Comparison of ENCODE assay signal across 7 mouse cellular contexts in genomic region chr8:83768526-83768925, GRCm38 (mm10). TPM values are rescaled to one million over a fixed set of nuclear protein-coding genes. Genes with fewer than 3 reads are reported as not detected.
DNase-seq lines count a peak whose midpoint lies in the region; ATAC-seq and TF ChIP-seq lines count a peak whose summit lies in the region.

No protein-coding gene starts in this region.

- 61% methylated on average over 5 of the region's 5 CpGs for WGBS in midbrain, postnatal 0 days
- WGBS in hindbrain, embryonic 16.5 days = 72% methylated on average over 5 of the region's 5 CpGs

- H3K9me3 ChIP-seq in midbrain, postnatal 0 days (ENCODE audit: low read length) = 0 out of 2 replicates have a peak, but pooled peaks cover 3% of the 10 kb centered on the region
- H3K9me3 ChIP-seq in hindbrain, embryonic 16.5 days (ENCODE audit: control insufficient read depth, low read length) = 0 out of 2 replicates have a peak, but pooled peaks cover 3% of the 10 kb centered on the region

- peaks cover 7% of the 10 kb centered on the region for H3K4me1 ChIP-seq in midbrain, postnatal 0 days (ENCODE audit: insufficient read depth, low read length)
- peaks cover 5% of the 10 kb centered on the region for H3K4me1 ChIP-seq in hindbrain, embryonic 16.5 days (ENCODE audit: control insufficient read depth, insufficient read depth, low read depth, low read length)

- no peak overlapping the region for H3K9ac ChIP-seq in midbrain, postnatal 0 days (replicated peaks; ENCODE audit: low read length, poor library complexity, severe bottlenecking)
- H3K9ac ChIP-seq in hindbrain, embryonic 16.5 days (ENCODE audit: low read depth, low read length) = no peak overlapping the region

- H3K4me3 ChIP-seq in midbrain, postnatal 0 days (ENCODE audit: low read depth, low read length) = no peak overlapping the region
- no peak overlapping the region for H3K4me3 ChIP-seq in hindbrain, embryonic 16.5 days (ENCODE audit: low read length)

- ATAC-seq in megakaryocyte, adult 5-6 weeks (ENCODE audit: poor library complexity, severe bottlenecking) = peak; percentile 80
- no peak for ATAC-seq in midbrain, postnatal 0 days (ENCODE audit: low FRiP score)
- ATAC-seq in hindbrain, embryonic 16.5 days = no peak

- TF ChIP-seq CTCF in midbrain, postnatal 0 days (IDR thresholded peaks at IDR 0.05) = no peak

- H3K36me3 ChIP-seq in midbrain, postnatal 0 days (ENCODE audit: insufficient read depth, low read length) = no peaks in the 10 kb centered on the region
- H3K36me3 ChIP-seq in hindbrain, embryonic 16.5 days (ENCODE audit: control insufficient read depth, insufficient read depth, low read length) = no peaks in the 10 kb centered on the region

- H3K4me2 ChIP-seq in midbrain, postnatal 0 days (ENCODE audit: low read depth, low read length, poor library complexity, severe bottlenecking) = no peak overlapping the region
- no peak overlapping the region for H3K4me2 ChIP-seq in hindbrain, embryonic 16.5 days (ENCODE audit: low read length)

- peak; percentile 65 for DNase-seq in CD4-positive helper T cell, adult 2 months (ENCODE audit: low read depth, low spot score)
- DNase-seq in MEL-GATA-1-ER (ENCODE audit: extremely low read depth, low read depth) (peak; percentile 71), liver (peak; percentile 22)
- DNase-seq in midbrain, postnatal 0 days (ENCODE audit: low spot score) = no peak
- no peak for DNase-seq in embryo, embryonic 10 days (ENCODE audit: low spot score)

- no peaks in the 10 kb centered on the region for H3K27me3 ChIP-seq in midbrain, postnatal 0 days (ENCODE audit: insufficient read depth, low read length)
- H3K27me3 ChIP-seq in hindbrain, embryonic 16.5 days (replicated peaks; ENCODE audit: control insufficient read depth, insufficient read depth, low read length) = no peaks in the 10 kb centered on the region

- no peak overlapping the region for H3K27ac ChIP-seq in midbrain, postnatal 0 days (ENCODE audit: low read depth, low read length)
- H3K27ac ChIP-seq in hindbrain, embryonic 16.5 days (ENCODE audit: low read depth, low read length) = no peak overlapping the region

RNA-seq across cellular contexts. Expression of gene Adgre5, which starts 27.4 kb away (rescaled TPM):
- total RNA-seq in megakaryocyte, adult 5-6 weeks (2015) = 239 and 242 TPM in 2 replicates
- 299 and 326 TPM in 2 replicates for total RNA-seq in megakaryocyte, adult 5-6 weeks (2017)
- 10.4 and 24.3 TPM in 2 replicates for total RNA-seq in midbrain, postnatal 0 days (2014; rRNA removed)
- polyA plus RNA-seq in midbrain, postnatal 0 days (2015; fragmentation: Nextera tagmentation; extraction: Ambion mirVana) = 7.7 and 8.3 TPM in 2 replicates
- 9.9 and 14.6 TPM in 2 replicates for polyA plus RNA-seq in hindbrain, embryonic 16.5 days (2015; fragmentation: Nextera tagmentation; extraction: Ambion mirVana)

RNA-seq across cellular contexts. Expression of gene Ddx39, which starts 53.5 kb away (rescaled TPM):
- 66.7 and 67.7 TPM in 2 replicates for total RNA-seq in megakaryocyte, adult 5-6 weeks (2015)
- total RNA-seq in megakaryocyte, adult 5-6 weeks (2017) = 71.2 and 77.4 TPM in 2 replicates
- total RNA-seq in midbrain, postnatal 0 days (2014; rRNA removed) = 38.1 and 47.3 TPM in 2 replicates
- 68.2 and 76.6 TPM in 2 replicates for polyA plus RNA-seq in midbrain, postnatal 0 days (2015; fragmentation: Nextera tagmentation; extraction: Ambion mirVana)
- 92.6 and 97.9 TPM in 2 replicates for polyA plus RNA-seq in hindbrain, embryonic 16.5 days (2015; fragmentation: Nextera tagmentation; extraction: Ambion mirVana)

Comparison
In these comparisons a context has a peak if more than half of its experiments do, and no peak if none do; other contexts are left out.
1. DNase-seq: peak in CD4-positive helper T cell, adult 2 months (single experiment), MEL-GATA-1-ER (single experiment) and liver (single experiment); none in midbrain, postnatal 0 days (single experiment) and embryo, embryonic 10 days (single experiment).